ENCODE assay signal across 16 mouse cellular contexts in genomic region chr2:121219177-121219576, GRCm38 (mm10).
"Had no signal": no experiment of that assay in that cellular context is flagged by ENCODE, and none has a peak within 500 bp of the region (broad histone marks: within the 10 kb centered on the region; RNA-seq: fewer than 3 reads in every experiment).

No protein-coding gene starts in this region.

- H3K4me2 ChIP-seq: neural tube, embryonic 13.5 days; neural tube, embryonic 15.5 days; stomach, embryonic 15.5 days had no signal

- H3K4me3 ChIP-seq: neural tube, embryonic 13.5 days; neural tube, embryonic 15.5 days; stomach, embryonic 15.5 days had no signal

- H3K4me1 ChIP-seq: neural tube, embryonic 13.5 days; neural tube, embryonic 15.5 days; stomach, embryonic 15.5 days had no signal

- H3K27me3 ChIP-seq: neural tube, embryonic 13.5 days; neural tube, embryonic 15.5 days; stomach, embryonic 15.5 days had no signal

- H3K9ac ChIP-seq: neural tube, embryonic 13.5 days; neural tube, embryonic 15.5 days; stomach, embryonic 15.5 days had no signal

- H3K9me3 ChIP-seq: neural tube, embryonic 13.5 days; neural tube, embryonic 15.5 days; stomach, embryonic 15.5 days had no signal

- DNase-seq: retina, postnatal 1 day; right cerebral cortex, adult 18-20 months; right cerebral cortex, postnatal 14 days; right cerebral cortex, postnatal 25 days; right cerebral cortex, postnatal 4 days; spleen, adult 18-20 months; thymus, adult 18-20 months; thymus, adult 2 months; thymus, postnatal 14 days; thymus, postnatal 25 days; thymus, postnatal 36 days; thymus, postnatal 4 days had no signal

- H3K27ac ChIP-seq: neural tube, embryonic 13.5 days; neural tube, embryonic 15.5 days; stomach, embryonic 15.5 days; stomach, postnatal 0 days had no signal
